Mouse (Mus musculus) midbrain, embryonic 10.5 days (tissue): ENCODE data around the gene Gm17428. TPM values are rescaled to one million over a fixed set of nuclear protein-coding genes. Genes with fewer than 3 reads are reported as not detected.

Experiments
- DNase-seq: peaks from one replicate; pipeline ENCODE4 v3.0.0-alpha.2; 2017; ENCODE audit warnings: low spot score
- H3K27ac ChIP-seq: fragments of 300-500 bp; sonication (generic); replicated peaks from 2 replicates; pipeline ENCODE4 v1.5.1; 2016; ENCODE audit warnings: mild to moderate bottlenecking
- H3K27me3 ChIP-seq: fragments of 300-500 bp; sonication (generic); 2 replicates; pipeline ENCODE4 v1.6.1; 2016; ENCODE audit warnings: low read depth, mild to moderate bottlenecking; ENCODE audit not compliant: poor library complexity, severe bottlenecking
- H3K36me3 ChIP-seq: fragments of 300-500 bp; sonication (generic); 2 replicates; pipeline ENCODE4 v1.6.1; 2016; ENCODE audit warnings: mild to moderate bottlenecking, moderate library complexity
- H3K4me1 ChIP-seq: fragments of 300-500 bp; sonication (generic); 2 replicates; pipeline ENCODE4 v1.6.1; 2016
- H3K4me3 ChIP-seq: fragments of 300-500 bp; sonication (generic); 2 replicates; pipeline ENCODE4 v1.5.1; 2016; ENCODE audit warnings: mild to moderate bottlenecking, moderate library complexity
- H3K9me3 ChIP-seq: fragments of 300-500 bp; sonication (generic); replicated peaks from 2 replicates; pipeline ENCODE4 v1.6.1; 2016; ENCODE audit warnings: mild to moderate bottlenecking
- WGBS: fragments of 180-500 bp; shearing (Covaris S2); methylation state at CpG from one replicate; pipeline ENCODE4 v1.1.7; 2016; 5-methylcytosine and 5-hydroxymethylcytosine counted together
- polyA plus RNA-seq: library from polyadenylated mRNA; unstranded; fragments of >200 nt; fragmentation: Nextera tagmentation; extraction: Ambion mirVana; gene quantifications from 2 replicates; pipeline ENCODE4 v1.2.1, GENCODE M21; 2016

Gm17428 gene
- polyA plus RNA-seq, result not detected in 2 replicates

DNA sequence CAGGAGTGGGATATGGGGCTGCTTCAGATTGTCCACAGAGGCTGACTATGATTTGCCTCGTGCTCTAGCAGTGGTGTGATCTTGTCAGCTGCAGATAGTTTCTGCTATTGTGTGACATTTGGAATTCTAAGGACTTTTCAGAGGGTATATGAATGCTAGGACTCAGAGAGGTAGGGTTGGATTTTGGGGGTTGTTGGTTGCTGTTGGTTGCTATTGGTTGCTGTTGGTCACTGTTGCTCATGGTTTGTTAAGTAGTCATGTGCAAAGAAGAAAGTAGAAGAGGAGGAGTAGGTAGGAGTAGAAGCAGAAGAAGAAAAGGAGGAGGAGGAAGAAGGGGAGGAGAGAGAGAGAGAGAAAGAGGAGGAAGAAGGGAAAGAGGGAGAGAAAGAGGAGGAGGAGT, at the start of gene Gm17428:
Gene Gm17428 (plus strand): TSS at position 301 of the 400 bp plus-strand sequence.
- WGBS, result 95% methylated on average over 1 of the region's 1 CpGs
- H3K4me3 ChIP-seq, result no peak within 1 kb of the TSS
- no peaks in the 10 kb centered on the region for H3K9me3 ChIP-seq
- peaks cover 16% of the 10 kb centered on the region for H3K4me1 ChIP-seq
- H3K27me3 ChIP-seq, result peaks cover 4% of the 10 kb centered on the region; the same call in 1 of the 2 replicates
- H3K27ac ChIP-seq, result no peak within 1 kb of the TSS
- DNase-seq, result no peak
- H3K36me3 ChIP-seq, result no peaks in the 10 kb centered on the region

GRCm38 (mm10) chr14:54927296-54927695, 49.4 kb upstream of the Gm17428 start:
- DNase-seq, result no peak
- Histone ChIP-seq H3K27ac (peak overlapping the region; percentile 100), H3K4me1 (peaks cover 71% of the 10 kb centered on the region), H3K36me3 (peaks cover 14% of the 10 kb centered on the region), H3K27me3 (peaks cover 15% of the 10 kb centered on the region), H3K4me3 (peak overlapping the region; percentile 75), H3K9me3 (peaks cover 4% of the 10 kb centered on the region; the same call in 1 of the 2 replicates)
- 6% methylated on average over 7 of the region's 7 CpGs for WGBS

GRCm38 (mm10) chr14:54929801-54930200, 46.9 kb upstream of the Gm17428 start:
- H3K4me3 ChIP-seq, result no peak overlapping the region
- H3K9me3 ChIP-seq, result no peaks in the 10 kb centered on the region
- peaks cover 15% of the 10 kb centered on the region for H3K27me3 ChIP-seq
- H3K27ac ChIP-seq, result 0 out of 2 replicates have a peak overlapping the region, but pooled peaks have one; percentile 50
- no peak for DNase-seq
- WGBS, result 83% methylated on average over 5 of the region's 5 CpGs
- no peaks in the 10 kb centered on the region for H3K36me3 ChIP-seq
- H3K4me1 ChIP-seq, result peaks cover 61% of the 10 kb centered on the region

DNA sequence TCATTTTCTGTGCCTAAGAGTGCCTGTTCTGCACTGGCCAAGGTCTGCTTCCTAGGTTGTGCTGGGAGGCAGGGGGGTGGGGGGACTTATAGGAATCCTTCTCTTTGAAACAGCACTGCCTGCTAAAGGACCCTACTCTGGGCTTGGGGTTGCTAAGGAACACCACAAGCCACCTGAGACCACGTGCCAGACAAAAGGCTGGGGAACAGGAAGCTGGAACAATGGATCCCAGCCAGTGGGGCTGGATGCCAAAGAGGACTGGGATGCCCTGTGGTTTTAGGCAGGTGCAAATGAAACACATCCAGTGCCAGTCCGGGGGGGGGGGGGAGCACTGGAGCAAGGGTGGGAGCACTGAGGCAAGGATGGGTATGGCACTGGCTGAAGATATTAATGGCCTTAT, 46.3 kb upstream of the Gm17428 start:
- no peak for DNase-seq
- WGBS, result 20% methylated on average over 2 of the region's 2 CpGs
- no peaks in the 10 kb centered on the region for H3K36me3 ChIP-seq
- no peaks in the 10 kb centered on the region for H3K9me3 ChIP-seq
- H3K27ac ChIP-seq, result peak overlapping the region; percentile 50
- H3K4me1 ChIP-seq, result peaks cover 55% of the 10 kb centered on the region
- H3K4me3 ChIP-seq, result no peak overlapping the region
- H3K27me3 ChIP-seq, result peaks cover 15% of the 10 kb centered on the region

- Histone ChIP-seq H3K4me3 (no peak within 1 kb of the TSS), H3K9me3 (no peaks in the 10 kb centered on the region), H3K36me3 (no peaks in the 10 kb centered on the region), H3K4me1 (peaks cover 44% of the 10 kb centered on the region), H3K27ac (peak within 1 kb of the TSS; percentile 57; the same call in 1 of the 2 replicates), H3K27me3 (peaks cover 11% of the 10 kb centered on the region)
- no peak for DNase-seq
- 39% methylated on average over 6 of the region's 6 CpGs for WGBS
Measured at GRCm38 (mm10) chr14:54932645-54933150, 44.0 kb upstream of the Gm17428 start, which contains the start of gene Il25. Gene Il25, plus strand, starts transcription at chr14:54932695.

GRCm38 (mm10) chr14:54935904-54936830, 40.6 kb upstream of the Gm17428 start, which contains the start of gene Cmtm5:
Gene Cmtm5, plus strand, starts transcription at chr14:54936261.
- Histone ChIP-seq H3K9me3 (no peaks in the 10 kb centered on the region), H3K4me3 (no peak within 1 kb of the TSS), H3K27ac (peak within 1 kb of the TSS; percentile 74), H3K36me3 (no peaks in the 10 kb centered on the region), H3K27me3 (no peaks in the 10 kb centered on the region), H3K4me1 (peaks cover 28% of the 10 kb centered on the region)
- no peak for DNase-seq
- 50% methylated on average over 8 of the region's 8 CpGs for WGBS

- H3K36me3 ChIP-seq, result no peaks in the 10 kb centered on the region
- no peak for DNase-seq
- no peaks in the 10 kb centered on the region for H3K27me3 ChIP-seq
- 72% methylated on average over 6 of the region's 6 CpGs for WGBS
- no peak overlapping the region for H3K4me3 ChIP-seq
- H3K27ac ChIP-seq, result peak overlapping the region; percentile 74
- no peaks in the 10 kb centered on the region for H3K9me3 ChIP-seq
- peaks cover 22% of the 10 kb centered on the region for H3K4me1 ChIP-seq
Measured at GRCm38 (mm10) chr14:54936831-54937160, 39.9 kb upstream of the Gm17428 start.

DNA sequence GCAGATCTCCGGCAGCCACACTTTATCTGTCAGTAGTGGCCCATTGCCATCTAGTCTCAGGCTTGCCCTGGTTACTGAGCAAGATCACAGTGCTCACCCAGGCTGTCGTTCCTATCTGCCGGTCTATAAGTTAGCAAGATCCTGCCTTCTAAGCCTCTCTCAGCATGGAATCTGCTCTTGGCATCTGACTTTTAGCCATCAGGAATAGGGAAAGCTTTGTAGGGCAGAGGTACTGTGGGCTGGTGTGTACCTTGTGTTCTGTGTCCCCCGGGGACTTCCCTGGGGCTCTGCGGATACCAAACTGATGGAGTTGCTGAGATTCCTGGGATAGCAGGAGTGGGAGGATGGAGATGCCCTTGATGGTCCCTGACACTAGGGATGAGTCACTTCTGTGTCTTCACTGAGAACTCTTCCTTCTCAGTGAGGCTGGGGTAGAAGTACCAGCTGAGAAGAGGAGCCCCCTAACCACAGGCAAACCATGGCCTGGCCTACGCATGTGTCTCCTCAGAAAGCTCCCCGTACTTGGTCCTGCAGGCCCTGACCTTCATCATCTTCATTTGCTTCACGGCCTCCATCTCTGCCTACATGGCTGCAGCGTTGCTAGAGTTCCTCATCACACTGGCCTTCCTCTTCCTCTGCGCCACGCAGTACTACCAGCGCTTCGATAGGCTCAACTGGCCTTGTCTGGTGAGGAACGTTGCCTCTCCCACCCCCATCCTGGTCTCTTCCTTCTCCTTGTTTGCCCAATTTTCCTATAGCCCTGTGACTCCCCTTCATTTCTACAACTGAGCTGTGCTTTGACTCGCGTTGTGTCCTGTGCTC, 39.2 kb upstream of the Gm17428 start:
- Histone ChIP-seq H3K27ac (no peak overlapping the region), H3K9me3 (no peaks in the 10 kb centered on the region), H3K27me3 (no peaks in the 10 kb centered on the region), H3K4me1 (peaks cover 18% of the 10 kb centered on the region), H3K4me3 (no peak overlapping the region), H3K36me3 (no peaks in the 10 kb centered on the region)
- WGBS, result 91% methylated on average over 16 of the region's 16 CpGs
- no peak for DNase-seq

GRCm38 (mm10) chr14:54938431-54939219, 38.1 kb upstream of the Gm17428 start:
- peaks cover 11% of the 10 kb centered on the region for H3K4me1 ChIP-seq
- no peak overlapping the region for H3K27ac ChIP-seq
- no peak overlapping the region for H3K4me3 ChIP-seq
- no peaks in the 10 kb centered on the region for H3K9me3 ChIP-seq
- no peak for DNase-seq
- WGBS, result 82% methylated on average over 15 of the region's 15 CpGs
- no peaks in the 10 kb centered on the region for H3K27me3 ChIP-seq
- H3K36me3 ChIP-seq, result no peaks in the 10 kb centered on the region

DNA sequence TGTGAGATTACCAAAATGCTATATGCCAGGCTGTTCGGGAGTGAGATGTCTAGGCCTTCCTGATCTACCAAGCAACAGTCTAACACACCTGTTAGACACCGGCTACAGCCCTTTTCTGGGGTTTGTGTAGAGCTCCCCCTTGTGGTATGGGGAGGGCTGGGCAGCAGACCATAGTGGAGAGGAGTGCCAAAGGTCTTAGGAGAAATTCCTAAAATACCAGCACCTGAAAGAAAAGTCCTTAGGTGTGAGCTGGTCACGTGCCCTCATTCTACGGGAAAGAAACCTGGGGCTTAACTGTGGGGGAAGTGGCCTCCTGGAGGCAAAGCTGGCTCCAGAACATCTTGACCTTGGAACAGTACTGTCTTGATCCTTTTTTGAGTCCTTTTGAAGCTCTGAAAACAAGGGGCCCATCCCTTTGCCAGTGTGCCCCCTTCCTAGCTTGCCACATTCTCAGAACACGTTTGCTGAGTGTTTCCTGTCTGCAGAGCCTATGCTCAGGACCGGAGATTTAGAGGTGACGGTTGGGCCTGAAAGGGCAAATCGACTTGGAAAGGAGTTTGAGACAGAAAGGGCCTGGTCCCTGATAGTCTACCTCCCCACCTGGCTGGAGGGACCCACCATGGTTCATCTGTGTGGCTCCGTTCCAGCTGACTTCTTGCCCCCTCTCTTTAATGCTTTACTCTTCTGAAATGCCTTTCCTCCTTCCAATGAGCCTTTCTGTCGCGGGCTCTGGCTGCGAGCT, 37.1 kb upstream of the Gm17428 start:
- Histone ChIP-seq H3K27me3 (no peaks in the 10 kb centered on the region), H3K4me1 (peaks cover 11% of the 10 kb centered on the region), H3K36me3 (no peaks in the 10 kb centered on the region), H3K27ac (0 out of 2 replicates have a peak overlapping the region, but pooled peaks have one; percentile 38), H3K4me3 (no peak overlapping the region), H3K9me3 (no peaks in the 10 kb centered on the region)
- DNase-seq, result peak; percentile 57
- WGBS, result 56% methylated on average over 12 of the region's 12 CpGs

- H3K36me3 ChIP-seq, result no peaks in the 10 kb centered on the region
- H3K27ac ChIP-seq, result no peak overlapping the region
- H3K27me3 ChIP-seq, result no peaks in the 10 kb centered on the region
- H3K4me3 ChIP-seq, result no peak overlapping the region
- WGBS, result 85% methylated on average over 3 of the region's 3 CpGs
- H3K9me3 ChIP-seq, result no peaks in the 10 kb centered on the region
- no peak for DNase-seq
- H3K4me1 ChIP-seq, result peaks cover 11% of the 10 kb centered on the region
Measured at GRCm38 (mm10) chr14:54940176-54940530, 36.6 kb upstream of the Gm17428 start.
